Mouse (Mus musculus) limb, embryonic 11.5 days (tissue): ENCODE data around the gene Trim2. TPM values are rescaled to one million over a fixed set of nuclear protein-coding genes. Genes with fewer than 3 reads are reported as not detected.

Experiments
- ATAC-seq: fragments of 200-750 bp; cut with Nextera tagmentation; 2 replicates; pipeline ENCODE4 v1.8.0; 2017; ENCODE audit warnings: low read depth; ENCODE audit not compliant: insufficient number of reproducible peaks, low FRiP score, low TSS enrichment
- DNase-seq: peaks from one replicate; pipeline ENCODE4 v3.0.0-alpha.2; 2015; ENCODE audit warnings: low spot score
- H3K27ac ChIP-seq: fragments of 300-500 bp; sonication (generic); replicated peaks from 2 replicates; pipeline ENCODE4 v1.5.1; 2014; ENCODE audit warnings: low read depth, mild to moderate bottlenecking, low read length
- H3K27me3 ChIP-seq: fragments of 300-500 bp; sonication (generic); 2 replicates; pipeline ENCODE4 v1.6.1; 2014; ENCODE audit warnings: mild to moderate bottlenecking, low read length, mixed read lengths; ENCODE audit not compliant: control insufficient read depth, insufficient read depth
- H3K36me3 ChIP-seq: fragments of 300-500 bp; sonication (generic); 2 replicates; pipeline ENCODE4 v1.6.1; 2014; ENCODE audit warnings: mild to moderate bottlenecking, low read length, moderate library complexity, mixed read lengths; ENCODE audit not compliant: control insufficient read depth, insufficient read depth
- H3K4me1 ChIP-seq: fragments of 300-500 bp; sonication (generic); 2 replicates; pipeline ENCODE4 v1.6.1; 2014; ENCODE audit warnings: low read length, mixed read lengths; ENCODE audit not compliant: control insufficient read depth, insufficient read depth
- H3K4me2 ChIP-seq: fragments of 300-500 bp; sonication (generic); 2 replicates; pipeline ENCODE4 v1.6.1; 2014; ENCODE audit warnings: low read depth, mild to moderate bottlenecking, moderate library complexity; ENCODE audit not compliant: severe bottlenecking
- H3K4me3 ChIP-seq: fragments of 300-500 bp; sonication (generic); 2 replicates; pipeline ENCODE4 v1.5.1; 2014; ENCODE audit warnings: low read depth, low read length
- H3K9ac ChIP-seq: fragments of 300-500 bp; sonication (generic); 2 replicates; pipeline ENCODE4 v1.6.1; 2014; ENCODE audit warnings: mild to moderate bottlenecking, low read length
- H3K9me3 ChIP-seq: fragments of 300-500 bp; sonication (generic); 2 replicates; pipeline ENCODE4 v1.6.1; 2016; ENCODE audit warnings: low read length; ENCODE audit not compliant: control insufficient read depth
- WGBS: fragments of 180-500 bp; shearing (Covaris S2); extraction: QIAGEN DNeasy Blood & Tissue Kit; methylation state at CpG from one replicate; pipeline ENCODE4 v1.1.7; 2014; 5-methylcytosine and 5-hydroxymethylcytosine counted together
- polyA plus RNA-seq: library from polyadenylated mRNA; unstranded; fragments of >200 nt; fragmentation: Nextera tagmentation; extraction: Ambion mirVana; gene quantifications from 2 replicates; pipeline ENCODE4 v1.2.1, GENCODE M21; 2014

Gene Trim2
- polyA plus RNA-seq, 1 experiment from 2014 or later = 12.4 TPM

GRCm38 (mm10) chr3:84118178-84118577 is 188.5 kb downstream of the Trim2 start:
- Histone ChIP-seq H3K4me1 (no peaks in the 10 kb centered on the region), H3K4me3 (no peak overlapping the region), H3K9me3 (no peaks in the 10 kb centered on the region; the same call in 1 of the 2 replicates), H3K27me3 (no peaks in the 10 kb centered on the region), H3K9ac (no peak overlapping the region), H3K36me3 (no peaks in the 10 kb centered on the region), H3K4me2 (no peak overlapping the region), H3K27ac (no peak overlapping the region)
- 77% methylated on average over 7 of the region's 7 CpGs for WGBS
- DNase-seq (no peak), ATAC-seq (no peak)

Other genes with a start within 250 kb of the Trim2 start
- 14.6 and 16.6 TPM in 2 replicates for gene Mnd1, start 151.1 kb downstream of the Trim2 start, polyA plus RNA-seq
- gene Gm6525, start 132.8 kb downstream of the Trim2 start, polyA plus RNA-seq = 0.44 and 0.63 TPM in 2 replicates
- 2.2 and 2.8 TPM in 2 replicates for gene Fhdc1, start 173.6 kb upstream of the Trim2 start, polyA plus RNA-seq